Comparison of ENCODE assay signal across 16 mouse cellular contexts in genomic region chr10:12805826-12806225, GRCm38 (mm10).
DNase-seq lines count a peak whose midpoint lies in the region; ATAC-seq lines count a peak whose summit lies in the region.
"Had no signal": no experiment of that assay in that cellular context is flagged by ENCODE, and none has a peak within 500 bp of the region (broad histone marks: within the 10 kb centered on the region; RNA-seq: fewer than 3 reads in every experiment).

No protein-coding gene starts in this region.

- ATAC-seq in CD4-positive, CD25-positive, alpha-beta regulatory T cell, adult 4 months: peak; percentile 87
- ATAC-seq: forebrain, embryonic 16.5 days; intestine, postnatal 0 days; Patski had no signal

- DNase-seq in CD4-positive helper T cell, adult 2 months (ENCODE audit: low read depth, low spot score): peak; percentile 78
- peak; percentile 72 for DNase-seq in induced T-regulatory cell, adult 2 months (ENCODE audit: low read depth)
- peak; percentile 41 to 59 for DNase-seq in natural killer cell, adult 2 months (ENCODE audit: low spot score in 2 of 2)
- DNase-seq in left cerebral cortex, adult 8-10 months (ENCODE audit: low spot score in 2 of 2): no peak
- no peak for DNase-seq in frontal cortex, postnatal 25 days (ENCODE audit: low spot score in 2 of 2)
- DNase-seq in frontal cortex, adult 2 months (ENCODE audit: extremely low spot score in 1 of 2, low spot score in 1 of 2): no peak
- DNase-seq: adrenal gland, adult 8-10 months; cerebellum, adult 11 months; cerebellum, adult 8-10 months; cerebellum, postnatal 25 days; heart, adult 18-20 months; heart, postnatal 14 days had no signal

Comparison
In these comparisons a context has a peak if more than half of its experiments do, and no peak if none do; other contexts are left out.
1. DNase-seq: peak in CD4-positive helper T cell, adult 2 months (single experiment), induced T-regulatory cell, adult 2 months (single experiment) and natural killer cell, adult 2 months (2 of 2); none in left cerebral cortex, adult 8-10 months (0 of 2), frontal cortex, postnatal 25 days (0 of 2) and frontal cortex, adult 2 months (0 of 2).